Comparison of ENCODE assay signal across 10 mouse cellular contexts in genomic region chr14:121962128-121962890, GRCm38 (mm10). TPM values are rescaled to one million over a fixed set of nuclear protein-coding genes. Genes with fewer than 3 reads are reported as not detected.
DNase-seq lines count a peak whose midpoint lies in the region; ATAC-seq and TF ChIP-seq lines count a peak whose summit lies in the region.
"Had no signal": no experiment of that assay in that cellular context is flagged by ENCODE, and none has a peak within 500 bp of the region (broad histone marks: within the 10 kb centered on the region; RNA-seq: fewer than 3 reads in every experiment).

No protein-coding gene starts in this region.

- no peak overlapping the region for H3K4me3 ChIP-seq in cortical plate, adult 2 months (ENCODE audit: insufficient read depth, low read length)
- H3K4me3 ChIP-seq in liver, embryonic 13.5 days (replicated peaks): no peak overlapping the region
- H3K4me3 ChIP-seq in midbrain, embryonic 13.5 days (replicated peaks): no peak overlapping the region
- H3K4me3 ChIP-seq: embryonic facial prominence, embryonic 13.5 days had no signal

- no peaks in the 10 kb centered on the region for H3K36me3 ChIP-seq in liver, embryonic 13.5 days
- H3K36me3 ChIP-seq in midbrain, embryonic 13.5 days: no peaks in the 10 kb centered on the region
- H3K36me3 ChIP-seq: embryonic facial prominence, embryonic 13.5 days had no signal

- no peaks in the 10 kb centered on the region for H3K27me3 ChIP-seq in liver, embryonic 13.5 days
- H3K27me3 ChIP-seq in midbrain, embryonic 13.5 days: no peaks in the 10 kb centered on the region
- H3K27me3 ChIP-seq: embryonic facial prominence, embryonic 13.5 days had no signal

- H3K4me1 ChIP-seq in cortical plate, adult 2 months (ENCODE audit: control insufficient read depth, insufficient read depth, low read length): peaks cover 7% of the 10 kb centered on the region
- peaks cover 46% of the 10 kb centered on the region for H3K4me1 ChIP-seq in liver, embryonic 13.5 days (replicated peaks)
- no peaks in the 10 kb centered on the region for H3K4me1 ChIP-seq in midbrain, embryonic 13.5 days (replicated peaks)

- no peak for TF ChIP-seq POLR2A in cortical plate, adult 2 months (IDR thresholded peaks at IDR 0.05; ENCODE audit: extremely low read depth, insufficient read depth, low read length)

- no peak overlapping the region for H3K9ac ChIP-seq in liver, embryonic 13.5 days
- no peak overlapping the region for H3K9ac ChIP-seq in midbrain, embryonic 13.5 days (replicated peaks)
- H3K9ac ChIP-seq: embryonic facial prominence, embryonic 13.5 days had no signal

- peak overlapping the region; percentile 37; the same call in 1 of the 2 replicates for H3K27ac ChIP-seq in cortical plate, adult 2 months (ENCODE audit: insufficient read depth, low read length)
- 0 out of 2 replicates have a peak overlapping the region, but pooled peaks have one; percentile 30 for H3K27ac ChIP-seq in liver, embryonic 13.5 days
- no peak overlapping the region for H3K27ac ChIP-seq in midbrain, embryonic 13.5 days
- H3K27ac ChIP-seq: embryonic facial prominence, embryonic 13.5 days had no signal

- ATAC-seq in liver, embryonic 13.5 days (ENCODE audit: low read depth): no peak
- ATAC-seq in midbrain, embryonic 13.5 days: no peak

- 63% methylated on average over 14 of the region's 14 CpGs for WGBS in liver, embryonic 13.5 days (ENCODE audit: insufficient replicate concordance)
- WGBS in midbrain, embryonic 13.5 days: 81% methylated on average over 14 of the region's 14 CpGs

- H3K4me2 ChIP-seq in liver, embryonic 13.5 days: no peak overlapping the region
- H3K4me2 ChIP-seq in midbrain, embryonic 13.5 days (replicated peaks): no peak overlapping the region

- no peak for TF ChIP-seq CTCF in cortical plate, adult 2 months (IDR thresholded peaks at IDR 0.05; ENCODE audit: extremely low read depth, insufficient read depth, low read length)

- H3K9me3 ChIP-seq in liver, embryonic 13.5 days (replicated peaks): no peaks in the 10 kb centered on the region
- no peaks in the 10 kb centered on the region for H3K9me3 ChIP-seq in midbrain, embryonic 13.5 days
- H3K9me3 ChIP-seq: embryonic facial prominence, embryonic 13.5 days had no signal

- peak; percentile 24 for DNase-seq in adrenal gland, postnatal 14 days
- no peak for DNase-seq in adrenal gland, postnatal 10 days
- DNase-seq in kidney, postnatal 10 days: peak; percentile 43
- DNase-seq in kidney, adult 9 months: no peak
- DNase-seq in liver, embryonic 13.5 days: no peak
- DNase-seq in left cerebral cortex, adult 18-20 months (ENCODE audit: low spot score in 2 of 2): no peak
- DNase-seq: gastrocnemius, postnatal 10 days had no signal

RNA-seq across cellular contexts. Expression of gene Gpr183, which starts 2.7 kb away (rescaled TPM):
- total RNA-seq in adrenal gland, postnatal 14 days (2021): 0.48 and 2.3 TPM in 2 replicates
- 1 to 10 TPM in 1 of 2 experiments, under 1 TPM in 1; 0.94 to 1.2 TPM for total RNA-seq in adrenal gland, postnatal 10 days (2021)
- polyA plus RNA-seq in cortical plate, adult 2 months (2012; rRNA removed): 1.6 and 1.9 TPM in 2 replicates
- polyA plus RNA-seq in liver, embryonic 13.5 days (2015; fragmentation: Nextera tagmentation; extraction: Ambion mirVana): 0.96 and 1.3 TPM in 2 replicates
- 0.72 and 1.2 TPM in 2 replicates for polyA plus RNA-seq in midbrain, embryonic 13.5 days (2015; fragmentation: Nextera tagmentation; extraction: Ambion mirVana)
- 1 to 10 TPM in 1 of 2 experiments, under 1 TPM in 1; 0.68 to 1.0 TPM for total RNA-seq in left cerebral cortex, adult 18-20 months (2021)

RNA-seq across cellular contexts. Expression of gene Gpr18, which starts 46.7 kb away (rescaled TPM):
- total RNA-seq in adrenal gland, postnatal 14 days (2021): 0.67 and 5.2 TPM in 2 replicates
- total RNA-seq in adrenal gland, postnatal 10 days (2021): 1 to 10 TPM; 1.2 TPM
- polyA plus RNA-seq in cortical plate, adult 2 months (2012; rRNA removed): 0.06 TPM in 1 of 2 replicates, not detected in the other
- polyA plus RNA-seq in liver, embryonic 13.5 days (2015; fragmentation: Nextera tagmentation; extraction: Ambion mirVana): 0.14 TPM in 1 of 2 replicates, not detected in the other
- 0.24 TPM in 1 of 2 replicates, not detected in the other for polyA plus RNA-seq in midbrain, embryonic 13.5 days (2015; fragmentation: Nextera tagmentation; extraction: Ambion mirVana)
- not detected for total RNA-seq in left cerebral cortex, adult 18-20 months (2021)
- total RNA-seq: gastrocnemius, postnatal 10 days had no signal

Comparison
In these comparisons a context has a peak if more than half of its experiments do, and no peak if none do; other contexts are left out.
1. DNase-seq: peak in adrenal gland, postnatal 14 days (single experiment) and kidney, postnatal 10 days (single experiment); none in adrenal gland, postnatal 10 days (single experiment), kidney, adult 9 months (single experiment), liver, embryonic 13.5 days (single experiment) and left cerebral cortex, adult 18-20 months (0 of 2).